Mouse (Mus musculus) left cerebral cortex, postnatal 4 days (tissue): Measurements from ENCODE around the gene Pde11a. TPM values are rescaled to one million over a fixed set of nuclear protein-coding genes. Genes with fewer than 3 reads are reported as not detected.
A peak's percentile ranks its signal among the peaks of the same experiment; 100 is the strongest.

Source experiments
- DNase-seq: peaks from one replicate; pipeline ENCODE4 v3.0.0-alpha.2; 2022
- intact Hi-C: fragments of 180-260 bp; cut with DNase I; formaldehyde crosslinking; loops from one replicate; pipeline ENCODE4 v1.15.1; 2025
- total RNA-seq, 2 experiments: library from RNA; stranded (reverse); gene quantifications; 2 replicates each; pipeline ENCODE4 v1.2.3; 2021

Gene Pde11a
- total RNA-seq, 2 experiments from 2014 or later, result 1.4 to 2.2 TPM

DNA sequence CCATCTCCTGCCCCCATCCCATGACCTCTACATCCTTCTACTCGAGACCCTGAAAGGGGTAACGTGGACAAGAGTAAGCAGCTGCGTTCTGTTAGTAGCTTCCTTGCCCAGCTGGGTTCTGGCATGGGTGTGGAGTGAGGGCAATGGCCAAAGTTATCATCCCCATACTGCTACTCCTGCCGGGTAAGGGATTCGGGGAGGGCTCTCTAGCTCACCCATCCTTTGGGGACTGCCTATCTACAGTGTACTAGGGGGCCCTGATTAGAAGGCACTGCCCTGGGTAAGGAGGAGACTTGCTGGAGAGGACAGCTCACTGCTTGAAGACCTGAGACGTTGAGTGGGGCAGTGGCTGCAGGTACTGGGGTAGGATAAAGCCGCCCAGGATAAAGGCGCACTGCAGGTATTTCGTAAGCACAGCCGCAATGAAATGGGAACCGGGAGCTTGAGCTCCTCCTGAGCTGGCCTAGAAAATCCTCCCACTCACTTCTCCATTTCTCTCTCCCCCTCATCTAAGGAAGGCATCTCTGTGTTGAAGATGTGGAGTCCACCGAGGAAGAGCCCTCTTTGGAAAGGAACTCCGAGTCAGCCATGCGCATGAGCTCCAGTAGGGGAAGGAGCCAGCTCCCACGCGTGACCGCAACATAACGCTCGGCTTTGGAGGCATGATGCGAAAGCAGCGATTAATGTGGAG, 15.2 kb downstream of the Pde11a start:
- intact Hi-C loops, result no loop called here
- DNase-seq, result no peak

DNA sequence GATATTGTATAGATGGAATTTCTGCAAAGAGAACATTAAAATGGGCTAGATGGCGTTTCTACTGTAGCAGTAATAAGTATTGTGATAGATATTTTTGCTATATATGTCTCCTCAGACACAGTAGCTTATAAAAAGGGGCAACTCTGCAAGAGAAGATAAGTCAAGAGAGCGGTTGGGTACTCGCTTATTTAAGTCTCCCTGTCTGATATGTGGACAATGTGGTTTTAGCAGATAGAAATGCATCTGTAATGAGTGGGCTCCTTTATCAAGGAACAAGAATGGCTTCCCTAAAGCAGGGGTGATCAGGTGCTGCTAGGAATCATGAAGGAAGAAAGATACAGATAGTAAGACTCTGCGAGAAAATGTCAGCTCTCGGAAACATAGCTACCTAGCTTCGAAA, 18.2 kb downstream of the Pde11a start:
- no peak for DNase-seq
- intact Hi-C loops, result no loop called here

DNA sequence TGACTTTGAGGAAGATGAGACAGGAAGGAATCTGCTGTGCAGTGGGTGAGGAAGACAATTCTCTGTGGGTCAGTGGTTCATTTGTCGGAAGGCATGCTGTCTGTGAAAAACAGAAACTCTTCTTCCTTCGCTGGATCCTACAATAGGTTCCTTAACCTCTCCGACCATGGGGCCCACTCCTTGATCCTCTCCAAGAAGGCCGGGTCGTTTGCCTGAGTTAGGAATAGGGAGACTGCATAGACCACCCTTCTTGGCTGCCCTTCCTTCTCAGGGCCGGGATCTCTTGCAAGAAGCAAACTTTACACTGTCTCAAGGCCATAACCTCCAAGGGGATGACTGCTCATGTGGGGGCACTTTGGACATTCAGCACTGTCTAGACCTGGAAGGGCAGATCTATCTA, 19.3 kb downstream of the Pde11a start:
- no peak for DNase-seq
- intact Hi-C loops, result no loop called here

DNA sequence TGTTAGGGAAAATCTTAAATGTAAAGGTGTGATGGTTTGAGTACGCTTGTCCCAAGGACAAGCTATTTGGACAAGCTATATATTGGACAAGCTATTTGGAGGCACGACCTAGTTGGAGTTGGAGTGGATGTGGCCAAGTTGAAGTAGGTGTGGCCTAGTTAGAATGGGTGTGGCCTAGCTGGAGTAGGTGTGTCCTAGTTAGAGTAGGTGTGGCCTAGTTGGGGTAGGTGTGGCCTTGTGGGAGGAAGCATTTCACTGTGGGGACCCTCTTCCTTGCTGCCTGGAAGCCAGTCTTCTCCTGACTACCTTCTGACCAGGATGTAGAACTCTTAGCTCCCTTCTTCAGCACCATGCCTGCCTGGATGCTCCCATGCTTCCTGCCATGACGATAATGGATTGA, 50.9 kb downstream of the Pde11a start:
- DNase-seq, result no peak
- intact Hi-C loops, result no loop called here

DNA sequence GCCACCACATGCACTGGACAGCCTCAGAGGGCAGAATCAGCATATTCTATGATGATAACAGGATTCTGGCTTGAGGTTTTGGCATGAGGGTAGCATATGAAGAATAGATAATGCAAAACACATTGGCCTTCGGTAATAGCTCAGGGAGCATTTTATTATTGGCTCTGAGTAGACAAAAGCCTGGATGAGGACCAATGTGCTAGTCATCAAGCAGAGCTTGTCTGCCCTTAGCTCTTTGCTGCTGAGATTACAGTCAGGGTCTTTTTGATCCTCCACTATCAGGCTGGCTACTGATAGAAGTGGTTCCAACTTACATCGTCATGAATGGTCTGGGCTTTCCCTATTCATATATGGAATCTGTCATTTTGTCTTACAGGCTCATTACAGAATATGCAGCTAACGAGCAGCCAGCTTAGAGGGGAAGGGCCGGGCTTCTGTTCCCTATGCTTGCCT, 52.3 kb downstream of the Pde11a start:
- no peak for DNase-seq
- intact Hi-C loops, result no loop called here

DNA sequence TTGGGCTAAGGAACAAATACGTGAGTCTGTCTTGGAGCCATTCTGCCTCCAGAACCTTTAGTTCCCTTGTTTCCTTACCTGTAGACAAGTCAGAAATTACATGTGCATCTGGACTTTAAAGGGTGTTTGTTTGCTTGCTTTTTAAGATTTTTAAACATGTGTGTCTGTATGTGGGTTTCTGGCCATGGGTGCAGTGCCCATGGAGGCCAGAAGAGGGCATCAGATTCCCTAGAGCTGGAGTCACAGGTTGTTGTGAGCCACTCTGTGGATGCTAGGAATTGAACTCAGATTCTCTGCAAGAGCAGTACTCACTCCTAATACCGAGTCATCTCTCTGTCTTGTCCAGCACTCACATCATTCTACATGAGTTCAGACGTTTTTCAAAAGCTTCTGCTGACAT, 53.4 kb downstream of the Pde11a start:
- peak; percentile 4 for DNase-seq
- intact Hi-C loops, result no loop called here

DNA sequence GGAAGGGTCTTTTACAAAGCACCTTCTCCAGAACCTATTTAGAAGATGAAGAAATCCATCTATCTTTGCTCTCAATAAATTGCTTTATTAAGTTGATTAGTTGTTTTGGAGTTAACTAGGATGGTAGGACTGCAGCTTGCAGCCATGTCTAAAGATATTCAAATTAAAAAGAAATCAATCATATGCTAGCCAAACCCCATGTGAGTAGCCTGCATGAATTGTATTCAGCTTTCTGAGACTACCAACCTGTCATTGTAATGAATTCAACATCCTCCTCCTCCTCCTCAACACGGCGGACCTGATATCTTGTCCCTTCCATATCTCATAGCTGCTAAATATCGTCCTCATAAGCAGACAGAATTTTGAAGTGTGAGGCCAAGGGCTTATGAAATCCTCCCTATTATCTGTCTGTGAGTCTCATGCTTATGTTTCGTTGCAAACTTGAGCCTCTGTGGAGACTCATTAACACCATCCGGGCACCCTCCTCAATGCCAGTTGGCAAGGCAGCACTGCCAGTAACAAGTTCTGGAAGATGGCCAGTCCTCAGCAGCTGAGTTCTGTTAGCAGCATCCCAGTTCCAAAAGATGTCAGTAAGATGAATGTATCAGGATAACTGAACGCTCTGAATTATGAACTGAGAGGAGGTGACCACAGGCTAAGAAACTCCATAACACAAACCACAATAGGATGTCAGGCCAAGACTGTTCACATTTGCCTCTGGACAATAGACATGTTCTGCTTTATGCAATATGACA, 55.0 kb downstream of the Pde11a start:
- peak; percentile 92 for DNase-seq
- intact Hi-C loops, result no loop called here

DNA sequence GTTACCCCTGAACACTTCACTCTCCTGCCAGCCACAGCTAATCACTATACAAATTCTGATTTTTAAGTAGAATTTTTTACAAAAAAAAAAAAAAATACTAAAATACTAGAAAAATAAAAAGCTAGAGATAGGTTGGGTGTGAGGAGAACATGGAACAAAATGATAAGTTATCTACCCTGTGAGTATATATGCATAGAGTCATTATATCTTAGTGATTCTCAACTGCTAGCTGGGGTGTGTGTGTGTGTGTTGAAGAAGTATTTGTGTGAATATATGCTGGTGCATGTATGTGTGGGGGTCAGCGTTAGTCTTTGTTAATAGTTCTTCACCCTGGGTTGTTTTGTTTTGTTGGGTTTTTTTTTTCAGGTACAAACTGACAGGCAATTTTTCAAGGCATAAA, 69.1 kb downstream of the Pde11a start:
- intact Hi-C loops, result no loop called here
- no peak for DNase-seq

DNA sequence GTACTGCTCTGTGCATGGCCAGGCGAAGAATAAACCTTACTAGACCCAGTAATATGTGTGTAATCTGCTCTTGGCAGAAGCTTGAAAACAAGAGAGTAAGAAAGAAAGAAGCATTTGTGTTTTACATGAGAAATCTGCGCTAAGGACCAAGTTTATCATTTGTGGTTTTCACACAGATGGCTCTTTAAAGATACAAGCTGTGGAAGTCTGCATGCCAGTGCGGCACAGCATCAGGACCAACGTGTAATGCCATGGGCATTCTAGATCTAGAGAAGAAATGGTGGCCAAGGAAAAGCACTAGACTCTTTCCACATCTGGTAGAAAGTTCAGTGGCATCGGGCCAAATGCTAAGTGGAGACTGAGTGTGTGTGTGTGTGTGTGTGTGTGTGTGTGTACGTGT, 71.2 kb downstream of the Pde11a start:
- no peak for DNase-seq
- intact Hi-C loops, result no loop called here

DNA sequence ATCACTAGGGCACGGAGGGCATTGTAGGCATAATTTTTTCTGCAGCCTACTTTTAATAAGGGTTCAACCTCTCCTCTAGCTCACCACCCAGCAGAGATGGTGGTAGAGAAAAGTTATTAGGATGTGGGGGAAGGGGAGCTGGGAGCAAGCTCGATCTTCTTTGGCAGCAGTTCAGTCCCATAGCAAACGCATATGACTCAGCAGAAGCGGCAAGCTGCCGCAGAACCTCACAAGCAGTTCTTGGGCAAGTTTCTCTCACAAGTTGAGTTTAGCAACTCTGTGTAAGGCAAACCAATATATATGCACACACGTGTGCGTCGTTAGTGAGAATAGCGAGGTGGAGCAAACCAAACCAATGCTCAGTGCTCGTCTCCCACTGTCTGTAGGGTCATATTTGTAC, 72.0 kb downstream of the Pde11a start:
- intact Hi-C loops, result no loop called here
- no peak for DNase-seq

DNA sequence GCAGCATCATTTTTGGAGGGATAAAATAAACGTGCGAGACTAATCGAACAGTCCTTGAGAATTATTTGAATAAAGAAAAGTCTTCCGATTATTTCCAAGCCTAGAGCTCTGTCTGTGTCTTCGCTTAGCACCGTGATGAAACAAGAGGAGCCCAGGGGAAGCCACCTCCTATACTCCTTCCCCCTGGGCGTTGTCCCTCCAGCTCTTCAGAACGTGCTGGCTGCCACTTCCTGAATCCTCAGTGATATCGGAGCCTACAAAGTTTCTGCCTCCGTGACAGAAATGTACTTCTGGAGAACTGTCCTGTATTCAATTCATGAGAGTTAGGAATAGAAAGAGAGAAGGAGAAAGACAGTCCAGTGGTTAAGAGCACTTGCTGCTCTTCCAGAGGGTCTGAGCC, 74.3 kb downstream of the Pde11a start:
- intact Hi-C loops, result no loop called here
- DNase-seq, result no peak

DNA sequence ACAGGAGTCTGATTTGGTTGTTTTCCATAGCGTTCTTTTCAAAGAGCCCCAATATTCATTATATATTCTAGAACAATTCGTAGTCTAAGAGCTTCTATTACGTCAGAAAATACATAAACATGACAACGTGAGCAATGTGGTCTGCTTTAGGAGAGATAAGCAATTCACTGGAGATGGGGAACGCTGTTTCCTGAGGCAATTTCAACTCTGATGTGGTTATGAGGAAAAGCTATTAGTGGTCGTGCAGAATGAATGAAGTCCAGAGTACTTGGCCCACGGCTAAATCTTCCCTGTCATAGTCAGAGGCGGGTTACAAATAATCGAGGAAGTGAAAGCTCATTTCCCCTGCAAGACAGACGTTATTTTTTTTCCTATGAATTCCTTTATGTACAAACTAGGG, 75.9 kb downstream of the Pde11a start:
- intact Hi-C loops, result no loop called here
- no peak for DNase-seq

DNA sequence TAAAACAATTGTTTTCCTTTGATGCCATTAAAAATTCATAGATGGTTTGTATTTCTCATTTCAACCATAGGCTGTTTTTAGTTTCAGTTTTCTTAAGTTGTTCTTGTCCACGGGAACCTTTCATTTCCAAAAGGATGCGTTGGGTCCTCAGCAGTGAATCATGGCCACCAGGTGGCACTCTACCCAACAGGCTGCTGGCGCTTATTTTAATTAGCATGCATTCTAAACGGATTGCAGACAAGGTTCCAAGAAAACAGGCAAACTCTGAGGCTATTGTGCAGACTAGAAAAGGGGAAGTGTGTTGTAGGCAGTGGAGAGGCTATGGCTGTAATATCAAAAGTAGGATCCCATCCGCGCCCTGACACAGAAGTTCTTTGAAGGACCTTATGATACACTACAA, 83.7 kb downstream of the Pde11a start:
- intact Hi-C loops, result loop anchor here (5.0 kb wide), 1 partner anchor 102 kb away; no protein-coding TSS in a partner anchor
- peak; percentile 73 for DNase-seq

DNA sequence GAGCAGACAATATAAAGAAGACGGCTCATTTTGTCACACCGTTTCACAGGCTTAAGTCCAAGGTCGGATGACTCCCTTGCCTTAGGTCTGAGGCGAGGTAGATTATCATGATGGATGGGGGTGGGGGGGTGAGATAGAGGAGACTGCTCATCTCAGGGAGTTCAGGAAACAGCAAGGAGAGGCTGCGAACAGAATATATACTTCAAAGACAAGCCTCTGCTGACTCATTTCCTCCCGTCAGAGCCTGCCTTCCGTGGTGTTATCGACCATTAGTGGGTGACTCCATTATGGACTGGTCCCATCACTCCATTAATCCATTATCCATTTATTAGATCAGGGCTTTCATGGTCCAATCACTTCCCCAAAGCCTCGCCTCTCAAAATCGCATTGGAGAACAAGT, 87.2 kb downstream of the Pde11a start:
- intact Hi-C loops, result loop anchor here (5.0 kb wide), 1 partner anchor 106 kb away; no protein-coding TSS in a partner anchor

DNA sequence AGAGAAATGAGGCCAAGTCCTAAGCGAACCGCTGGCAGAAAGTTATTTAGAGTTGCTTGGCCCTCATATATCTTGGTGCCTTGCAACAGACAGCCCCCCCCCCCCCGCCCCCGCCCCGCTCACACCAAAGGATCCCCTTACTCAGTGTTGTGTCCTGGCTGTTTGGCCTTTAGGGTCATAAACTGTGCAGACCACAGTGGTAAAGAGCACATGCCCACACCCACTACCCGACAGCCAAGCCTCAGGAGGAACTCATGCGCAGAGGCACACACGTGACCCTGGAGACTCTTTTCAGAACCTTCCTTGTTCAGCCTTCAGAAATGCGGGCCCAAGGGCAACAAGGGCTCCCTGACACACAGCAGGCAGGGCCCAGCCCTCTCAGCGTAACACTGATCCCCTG, 90.3 kb downstream of the Pde11a start:
- intact Hi-C loops, result no loop called here
- no peak for DNase-seq

More for the DNA sequence above, 87.2 kb downstream of the Pde11a start:
- no peak for DNase-seq

DNA sequence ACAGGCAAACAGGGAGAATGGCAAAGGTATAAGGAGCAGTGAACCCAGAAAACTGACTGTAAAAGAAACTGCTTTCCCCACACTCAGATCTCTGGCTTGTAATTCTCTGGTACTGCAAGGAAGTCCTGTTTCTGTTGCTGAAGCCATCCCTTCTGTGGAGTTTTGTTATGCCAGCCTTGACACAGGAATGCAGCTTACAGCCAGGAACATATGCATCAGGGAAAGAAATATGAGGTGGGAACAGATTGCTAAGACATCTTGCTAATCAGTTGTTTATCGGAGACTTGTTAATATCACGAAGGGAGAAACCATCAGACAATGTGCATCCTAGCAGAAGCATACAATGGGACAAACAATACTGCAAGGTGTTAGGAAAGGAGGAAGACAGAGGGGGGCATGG, 99.4 kb downstream of the Pde11a start:
- DNase-seq, result no peak
- intact Hi-C loops, result no loop called here

DNA sequence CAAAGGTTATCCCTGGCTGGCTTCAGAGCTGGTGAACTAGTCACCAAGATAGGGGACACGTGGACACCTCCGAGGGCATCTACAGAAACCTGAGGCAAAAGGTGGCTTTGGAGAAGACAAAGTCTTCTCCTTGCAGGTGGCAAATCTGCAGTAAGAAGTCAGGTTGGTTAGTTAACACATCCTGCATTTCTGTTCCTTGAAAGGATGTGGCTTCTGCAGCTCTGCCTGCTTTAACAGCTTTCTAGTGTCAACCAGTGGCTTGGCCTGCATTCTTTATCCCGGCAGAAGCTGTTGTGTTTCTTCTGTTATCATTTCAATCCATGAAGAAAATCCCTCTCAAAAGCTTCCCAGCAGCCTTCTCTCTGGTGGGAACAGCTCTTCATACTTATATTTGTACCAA, 100.1 kb downstream of the Pde11a start:
- intact Hi-C loops, result no loop called here
- no peak for DNase-seq

DNA sequence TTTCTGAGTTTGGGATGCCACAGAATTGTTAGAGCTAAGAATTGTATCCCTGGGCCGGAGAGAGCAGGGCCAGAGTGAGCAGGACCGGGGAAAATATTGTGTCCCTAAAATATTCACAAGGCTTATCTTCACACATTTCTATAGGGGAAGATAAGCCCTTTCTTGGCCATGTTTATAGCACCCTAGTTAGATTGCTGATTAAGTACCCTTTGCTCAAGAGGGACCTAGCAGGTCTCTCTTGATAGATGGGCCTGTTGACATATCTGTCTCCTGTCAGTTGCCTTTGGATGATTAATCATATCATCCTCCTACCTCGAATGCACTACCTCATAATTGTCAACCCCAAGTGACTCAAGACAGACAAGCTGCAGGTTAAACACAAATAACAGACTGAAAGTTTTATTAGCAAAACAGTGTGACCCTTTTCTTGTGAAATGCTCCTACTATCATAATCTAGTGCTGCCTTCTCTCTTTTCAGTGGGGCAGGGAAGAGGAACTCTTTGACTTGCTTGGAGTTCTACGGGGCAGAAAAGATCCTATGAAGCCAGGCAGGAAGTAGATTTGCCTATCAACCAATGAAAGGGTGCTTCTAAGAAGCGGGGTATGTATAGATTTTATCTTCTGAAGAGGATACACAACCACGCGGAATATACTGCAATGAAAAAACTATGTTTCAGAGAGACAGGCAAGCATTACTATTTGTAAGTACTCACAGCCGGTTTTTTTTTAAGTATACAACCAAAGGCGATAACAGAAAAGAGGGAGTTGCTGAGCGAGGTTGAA, 100.7 kb downstream of the Pde11a start:
- intact Hi-C loops, result no loop called here
- no peak for DNase-seq

DNA sequence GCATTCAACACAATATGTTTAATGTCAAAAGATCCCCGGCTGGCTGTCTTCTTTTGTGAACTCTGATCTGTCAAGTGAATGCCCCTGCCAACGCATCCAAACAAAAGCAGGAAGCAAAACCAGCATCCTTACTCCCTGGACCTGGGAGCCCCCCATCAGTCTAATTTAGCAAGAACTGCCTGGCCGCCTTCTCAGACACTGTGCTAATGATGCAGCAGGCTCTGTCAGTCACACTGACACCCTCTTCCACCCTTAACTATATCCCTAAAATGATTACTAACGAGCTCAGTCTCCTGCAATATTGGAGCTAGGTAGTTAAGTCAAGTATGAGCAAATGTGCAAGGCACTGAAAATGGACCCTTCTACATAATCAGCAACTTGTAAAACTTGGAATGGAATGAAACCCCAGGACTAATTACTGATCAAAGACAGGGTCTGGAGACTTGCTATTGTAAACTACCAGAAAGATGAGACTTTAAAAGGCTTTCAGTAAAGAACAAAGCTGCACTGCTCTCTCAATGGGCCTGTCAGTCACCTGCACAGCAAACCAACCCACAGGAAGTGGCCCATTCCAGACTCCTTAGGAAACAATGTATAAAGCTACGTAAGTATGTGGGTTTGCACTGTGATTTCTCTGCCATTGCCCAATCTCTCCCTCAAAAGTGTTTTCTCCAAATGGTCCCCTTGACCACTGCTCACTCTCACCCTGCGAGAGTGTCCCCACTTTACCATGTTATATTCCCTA, 118.0 kb downstream of the Pde11a start:
- no peak for DNase-seq
- intact Hi-C loops, result no loop called here

DNA sequence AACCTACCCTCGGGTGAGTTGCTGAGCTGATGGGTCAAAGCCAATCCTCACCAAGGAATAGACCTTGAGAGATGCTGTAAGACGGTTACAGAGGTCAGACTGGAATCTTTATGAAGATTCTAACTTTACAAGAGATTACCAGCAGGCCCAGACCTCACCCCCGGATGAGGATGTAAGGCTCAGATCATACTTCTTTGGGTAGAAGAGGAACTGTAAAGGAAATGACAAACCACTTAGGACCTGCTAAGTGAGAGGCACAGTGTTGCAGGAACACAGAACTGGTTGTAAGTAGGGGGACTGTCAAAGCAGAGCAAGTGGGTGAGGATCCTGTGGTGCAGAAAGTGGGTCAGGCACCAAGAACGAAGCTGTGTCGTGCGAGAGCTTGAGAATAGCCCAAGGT, 119.0 kb downstream of the Pde11a start:
- no peak for DNase-seq
- intact Hi-C loops, result no loop called here

DNA sequence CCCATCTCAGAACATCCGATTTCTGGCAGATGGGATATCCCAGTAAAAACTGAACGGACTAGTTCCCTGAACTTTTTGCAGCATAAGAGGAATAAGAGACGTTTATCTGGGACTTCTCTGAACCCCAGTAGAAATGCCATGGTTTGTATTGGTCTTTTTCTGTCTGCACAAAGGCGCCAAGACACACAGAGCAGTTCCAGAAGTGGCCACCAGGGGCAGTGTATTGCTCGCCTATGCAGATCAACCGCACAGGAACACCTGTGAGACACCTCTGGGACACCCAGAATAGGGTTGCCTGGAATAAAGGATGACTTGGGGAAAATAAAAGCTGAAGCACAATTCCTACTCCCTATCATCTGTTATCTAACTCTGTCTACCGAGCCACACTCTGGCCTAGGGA, 122.4 kb downstream of the Pde11a start:
- peak; percentile 39 for DNase-seq
- intact Hi-C loops, result no loop called here
